Mouse (Mus musculus): Measurements from ENCODE around the gene Lmod3. TPM values are rescaled to one million over a fixed set of nuclear protein-coding genes. Genes with fewer than 3 reads are reported as not detected.
"Not testable (repeated sequence)": the region's sequence is repeated elsewhere in the genome, so short reads cannot be mapped to it uniquely, and the experiment has no call there.

The Lmod3 gene
- polyA plus RNA-seq, 1 experiment from 2014 or later: not detected

DNA sequence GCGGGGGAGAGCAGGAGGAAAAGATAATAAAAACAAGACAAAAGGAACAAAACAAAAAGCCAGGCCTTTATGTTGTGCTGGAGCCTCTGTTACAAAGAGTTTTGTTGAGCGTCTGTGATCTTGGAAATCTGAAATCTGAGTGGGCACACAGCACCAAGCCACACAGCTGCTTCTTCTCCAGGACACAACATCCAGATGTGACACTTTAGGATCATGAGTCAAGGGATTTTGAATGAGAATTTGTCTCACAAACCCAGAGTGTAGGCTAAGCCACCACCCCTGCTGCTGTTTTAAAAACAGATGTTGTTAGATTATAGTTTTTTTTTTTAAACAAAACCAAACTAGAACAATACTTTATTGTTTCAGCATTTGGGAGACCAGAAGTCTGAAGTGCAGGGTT, 19.8 kb upstream of the Lmod3 start:
- H3K27me3 ChIP-seq (replicated peaks; ENCODE audit: low read depth, poor library complexity, severe bottlenecking): peaks cover 25% of the 10 kb centered on the region
- H3K27ac ChIP-seq (replicated peaks): no peak overlapping the region
- WGBS: 66% methylated on average over 2 of the region's 2 CpGs
- no peaks in the 10 kb centered on the region for H3K36me3 ChIP-seq (replicated peaks)
- DNase-seq (ENCODE audit: low spot score): no peak
- no peak overlapping the region for H3K4me3 ChIP-seq
- H3K9me3 ChIP-seq: no peaks in the 10 kb centered on the region
- H3K4me1 ChIP-seq: peaks cover 18% of the 10 kb centered on the region

DNA sequence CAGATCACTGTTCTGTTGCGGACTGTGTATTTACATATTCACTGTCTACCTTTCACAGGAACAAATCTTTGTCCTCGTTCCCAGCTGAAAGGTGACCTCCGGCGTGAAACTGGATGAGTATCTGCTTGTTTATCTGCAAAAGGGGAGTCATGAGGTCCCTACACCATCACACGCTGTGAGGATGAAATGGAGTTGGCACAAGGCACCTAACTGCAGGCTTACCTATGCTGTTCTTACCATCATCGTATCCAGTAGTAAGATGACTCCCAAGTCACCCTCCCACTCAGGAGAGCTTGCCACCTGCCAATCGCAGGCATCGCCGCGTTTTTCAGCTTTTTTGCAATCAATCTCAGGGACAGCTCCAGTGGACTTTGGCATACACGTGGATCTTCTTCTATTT, 17.0 kb upstream of the Lmod3 start:
- no peaks in the 10 kb centered on the region for H3K36me3 ChIP-seq (replicated peaks)
- no peak overlapping the region for H3K27ac ChIP-seq (replicated peaks)
- no peak for DNase-seq (ENCODE audit: low spot score)
- H3K4me1 ChIP-seq: peaks cover 4% of the 10 kb centered on the region; the same call in 1 of the 2 replicates
- no peak overlapping the region for H3K4me3 ChIP-seq
- H3K27me3 ChIP-seq (replicated peaks; ENCODE audit: low read depth, poor library complexity, severe bottlenecking): no peaks in the 10 kb centered on the region
- 78% methylated on average over 11 of the region's 11 CpGs for WGBS
- no peaks in the 10 kb centered on the region for H3K9me3 ChIP-seq

DNA sequence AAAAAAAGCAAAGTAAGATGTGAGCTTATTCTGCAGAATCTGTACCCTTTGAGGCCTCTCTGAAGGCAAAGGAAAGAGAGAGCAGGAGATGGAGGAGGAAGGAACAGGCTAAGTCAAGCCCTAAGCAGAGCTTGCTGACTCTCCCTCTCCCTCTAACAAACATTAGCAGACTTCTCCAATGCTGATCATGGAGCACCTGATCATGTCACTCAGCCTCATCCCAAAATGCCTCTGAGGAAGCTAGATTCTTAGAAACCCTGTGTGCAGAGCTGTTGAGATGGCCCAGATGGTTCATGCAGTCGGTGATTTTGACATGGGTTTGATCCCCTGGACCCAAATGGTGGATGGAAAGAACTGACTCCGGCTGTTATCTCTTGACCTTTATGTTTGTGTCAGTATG, 14.6 kb upstream of the Lmod3 start:
- H3K27ac ChIP-seq (replicated peaks): no peak overlapping the region
- no peak overlapping the region for H3K4me3 ChIP-seq
- no peak for DNase-seq (ENCODE audit: low spot score)
- no peaks in the 10 kb centered on the region for H3K27me3 ChIP-seq (replicated peaks; ENCODE audit: low read depth, poor library complexity, severe bottlenecking)
- WGBS: 88% methylated on average over 2 of the region's 2 CpGs
- H3K4me1 ChIP-seq: no peaks in the 10 kb centered on the region
- H3K36me3 ChIP-seq (replicated peaks): no peaks in the 10 kb centered on the region
- no peaks in the 10 kb centered on the region for H3K9me3 ChIP-seq

DNA sequence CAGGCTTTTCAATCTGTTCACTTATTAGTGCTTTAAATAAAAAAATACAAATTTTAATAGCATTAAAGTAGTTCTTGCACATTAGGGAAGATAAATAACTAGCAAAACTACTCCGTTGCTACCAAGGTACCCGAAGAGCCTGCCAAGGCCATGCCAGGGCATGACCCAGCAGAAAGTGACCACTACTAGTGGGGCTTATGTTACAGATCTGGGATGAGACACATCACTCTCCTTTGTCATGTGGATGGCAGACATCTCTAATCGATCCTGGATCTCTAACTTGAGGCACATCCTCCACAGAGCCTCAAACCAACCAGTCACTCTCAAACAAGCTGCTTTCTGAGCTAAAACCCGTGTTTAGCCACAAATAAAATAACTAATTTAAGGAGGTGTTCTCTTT, 14.1 kb upstream of the Lmod3 start:
- no peak for DNase-seq (ENCODE audit: low spot score)
- Histone ChIP-seq H3K27me3 (replicated peaks; ENCODE audit: low read depth, poor library complexity, severe bottlenecking) (no peaks in the 10 kb centered on the region), H3K36me3 (replicated peaks) (no peaks in the 10 kb centered on the region), H3K4me3 (no peak overlapping the region), H3K27ac (replicated peaks) (no peak overlapping the region), H3K9me3 (no peaks in the 10 kb centered on the region), H3K4me1 (no peaks in the 10 kb centered on the region)
- 81% methylated on average over 4 of the region's 4 CpGs for WGBS

DNA sequence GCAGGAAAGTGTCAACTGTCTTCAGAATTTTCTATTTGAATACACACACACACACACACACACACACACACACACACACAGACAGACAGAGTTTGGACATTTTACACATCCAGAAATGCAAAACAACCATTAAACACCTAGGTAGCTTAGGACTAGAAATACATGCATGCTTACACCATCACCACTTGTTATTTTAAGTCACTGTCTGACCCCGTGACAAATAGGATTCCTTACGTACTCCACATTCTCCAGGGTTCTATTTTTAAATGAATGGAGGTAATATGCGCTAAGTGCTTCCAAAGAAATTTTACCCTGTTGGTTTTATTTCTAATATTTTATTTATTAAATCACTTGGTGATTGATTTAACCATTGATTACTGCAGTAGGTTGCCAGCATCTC, 13.1 kb upstream of the Lmod3 start:
- Histone ChIP-seq H3K27me3 (replicated peaks; ENCODE audit: low read depth, poor library complexity, severe bottlenecking) (no peaks in the 10 kb centered on the region), H3K4me1 (no peaks in the 10 kb centered on the region), H3K36me3 (replicated peaks) (no peaks in the 10 kb centered on the region), H3K9me3 (no peaks in the 10 kb centered on the region), H3K27ac (replicated peaks) (no peak overlapping the region), H3K4me3 (no peak overlapping the region)
- 77% methylated on average over 3 of the region's 3 CpGs for WGBS
- DNase-seq (ENCODE audit: low spot score): no peak

DNA sequence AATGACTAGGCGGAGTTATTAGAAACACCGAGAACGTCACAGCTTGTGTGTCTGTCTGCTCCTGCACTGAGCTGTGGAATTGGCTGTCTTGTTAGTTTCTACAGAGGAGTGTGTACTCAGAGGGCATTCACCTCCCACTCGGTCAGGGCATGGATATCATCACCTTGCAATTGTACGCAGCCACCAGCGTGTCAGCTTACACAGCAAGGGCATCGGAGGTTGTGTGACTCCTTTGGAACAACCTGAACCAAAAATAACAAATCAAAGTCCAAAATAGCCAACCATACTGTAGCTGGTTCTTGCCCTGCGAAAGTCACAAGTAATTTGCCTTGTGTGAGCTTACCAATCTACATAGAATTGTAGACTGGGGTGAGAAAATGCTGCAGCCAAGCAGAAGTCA, 12.7 kb upstream of the Lmod3 start:
- WGBS: 80% methylated on average over 8 of the region's 8 CpGs
- no peak overlapping the region for H3K27ac ChIP-seq (replicated peaks)
- no peak for DNase-seq (ENCODE audit: low spot score)
- no peaks in the 10 kb centered on the region for H3K9me3 ChIP-seq
- no peaks in the 10 kb centered on the region for H3K36me3 ChIP-seq (replicated peaks)
- H3K4me1 ChIP-seq: no peaks in the 10 kb centered on the region
- no peak overlapping the region for H3K4me3 ChIP-seq
- H3K27me3 ChIP-seq (replicated peaks; ENCODE audit: low read depth, poor library complexity, severe bottlenecking): no peaks in the 10 kb centered on the region

DNA sequence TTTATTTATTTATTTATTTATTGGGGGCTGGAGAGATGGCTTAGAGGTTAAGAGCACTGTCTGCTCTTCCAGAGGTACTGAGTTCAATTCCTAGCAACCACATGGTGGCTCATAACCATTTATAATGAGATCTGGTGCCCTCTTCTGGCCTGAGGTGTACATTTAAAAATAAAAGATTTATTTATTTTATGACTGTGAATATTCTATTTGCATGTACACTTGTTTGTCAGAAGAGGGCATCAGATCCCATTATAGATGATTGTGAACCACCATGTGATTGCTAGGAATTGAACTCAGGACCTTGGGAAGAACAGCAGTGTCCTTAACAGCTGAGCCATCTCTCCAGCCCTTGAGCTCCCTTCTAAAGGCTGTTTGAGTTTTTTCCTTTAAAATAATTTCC, 11.2 kb upstream of the Lmod3 start:
- H3K9me3 ChIP-seq; H3K36me3 ChIP-seq (replicated peaks); H3K27me3 ChIP-seq (replicated peaks; ENCODE audit: low read depth, poor library complexity, severe bottlenecking); DNase-seq (ENCODE audit: low spot score); H3K27ac ChIP-seq (replicated peaks); H3K4me3 ChIP-seq; H3K4me1 ChIP-seq: not testable (repeated sequence)

DNA sequence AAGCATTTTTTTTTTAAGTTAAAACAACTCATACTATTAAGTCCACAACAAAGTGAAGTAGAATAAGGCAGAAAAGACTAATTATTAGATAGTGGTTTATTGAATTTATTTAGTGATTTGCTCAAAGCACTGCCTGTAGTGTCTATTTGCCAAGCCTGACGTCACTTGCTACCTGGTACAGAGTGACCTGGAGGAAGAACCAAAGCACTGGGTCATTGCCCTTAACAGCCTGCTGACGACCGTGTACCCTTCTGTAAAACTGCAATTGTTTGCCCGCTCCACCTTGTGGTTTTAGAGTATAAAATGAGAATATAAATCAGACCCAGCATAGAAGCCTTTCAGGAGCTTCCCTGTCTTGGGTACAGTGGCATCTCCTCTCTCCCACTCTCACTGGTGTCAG, 9.7 kb upstream of the Lmod3 start:
- Histone ChIP-seq H3K4me1 (no peaks in the 10 kb centered on the region), H3K9me3 (no peaks in the 10 kb centered on the region), H3K27ac (replicated peaks) (no peak overlapping the region), H3K36me3 (replicated peaks) (no peaks in the 10 kb centered on the region), H3K4me3 (no peak overlapping the region), H3K27me3 (replicated peaks; ENCODE audit: low read depth, poor library complexity, severe bottlenecking) (no peaks in the 10 kb centered on the region)
- DNase-seq (ENCODE audit: low spot score): no peak
- WGBS: 79% methylated on average over 4 of the region's 4 CpGs

DNA sequence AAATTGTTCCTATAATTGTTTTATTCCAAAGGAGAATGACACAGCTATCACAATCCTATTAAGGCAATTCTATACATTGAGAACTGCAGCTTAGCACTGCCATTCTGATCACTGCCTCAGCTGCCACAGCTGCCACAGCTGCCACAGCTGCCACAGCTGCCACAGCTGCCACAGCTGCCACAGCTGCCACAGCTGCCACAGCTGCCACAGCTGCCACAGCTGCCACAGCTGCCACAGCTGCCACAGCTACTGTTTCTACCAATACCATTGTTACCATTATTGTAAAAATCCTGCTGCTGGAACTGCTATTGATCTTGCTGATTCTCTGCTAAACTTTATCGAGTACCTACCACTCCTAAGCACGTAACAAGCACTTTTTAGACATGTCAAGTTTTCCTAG, 7.4 kb upstream of the Lmod3 start:
- H3K9me3 ChIP-seq; H3K36me3 ChIP-seq (replicated peaks); H3K4me3 ChIP-seq; DNase-seq (ENCODE audit: low spot score); H3K4me1 ChIP-seq; H3K27me3 ChIP-seq (replicated peaks; ENCODE audit: low read depth, poor library complexity, severe bottlenecking); H3K27ac ChIP-seq (replicated peaks): not testable (repeated sequence)
- 86% methylated on average over 2 of the region's 2 CpGs for WGBS

DNA sequence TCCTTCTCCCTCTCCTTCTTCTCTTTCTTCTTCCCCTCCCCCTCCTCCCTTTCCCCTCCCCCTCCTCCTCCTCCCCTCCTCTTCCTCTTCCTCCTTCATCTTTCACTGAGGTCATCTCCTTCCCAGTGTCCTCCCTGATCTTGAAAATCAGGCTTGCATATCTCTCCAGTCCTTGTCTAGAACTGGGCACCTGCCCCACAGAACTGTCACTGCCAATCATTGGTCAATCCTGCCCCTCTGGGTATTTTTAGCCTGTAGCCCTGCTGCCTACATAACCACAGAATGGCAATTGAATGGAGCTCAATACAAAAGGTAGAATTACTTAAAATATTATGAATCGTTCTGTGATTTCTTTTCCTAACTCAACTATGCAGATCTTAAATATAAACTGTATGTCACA, 5.9 kb upstream of the Lmod3 start:
- no peak overlapping the region for H3K27ac ChIP-seq (replicated peaks)
- no peaks in the 10 kb centered on the region for H3K27me3 ChIP-seq (replicated peaks; ENCODE audit: low read depth, poor library complexity, severe bottlenecking)
- H3K9me3 ChIP-seq: no peaks in the 10 kb centered on the region
- DNase-seq (ENCODE audit: low spot score): no peak
- no peak overlapping the region for H3K4me3 ChIP-seq
- no peaks in the 10 kb centered on the region for H3K4me1 ChIP-seq
- no peaks in the 10 kb centered on the region for H3K36me3 ChIP-seq (replicated peaks)
- 92% methylated on average over 1 of the region's 1 CpGs for WGBS

DNA sequence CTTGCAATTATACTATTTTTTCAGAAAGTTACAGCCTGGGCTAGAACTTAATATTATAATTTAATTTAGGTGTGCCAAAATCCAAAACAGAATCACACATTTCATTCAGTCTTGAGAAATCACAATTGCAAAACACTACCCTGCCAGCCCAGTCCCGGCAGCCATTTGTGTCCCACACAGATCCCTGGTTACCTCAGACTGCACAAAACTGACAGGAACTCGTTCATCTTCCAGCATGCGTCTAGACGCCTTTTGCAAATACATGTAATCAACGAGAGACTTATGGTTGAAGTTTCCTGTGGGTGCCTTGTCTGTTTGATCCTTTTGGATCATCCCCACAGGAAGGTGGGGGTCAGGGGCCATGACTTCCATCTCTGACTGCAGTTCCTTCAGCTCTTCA, 473 bp downstream of the Lmod3 start:
- Histone ChIP-seq H3K4me3 (no peak overlapping the region), H3K27ac (replicated peaks) (no peak overlapping the region), H3K9me3 (no peaks in the 10 kb centered on the region), H3K36me3 (replicated peaks) (no peaks in the 10 kb centered on the region), H3K27me3 (replicated peaks; ENCODE audit: low read depth, poor library complexity, severe bottlenecking) (no peaks in the 10 kb centered on the region), H3K4me1 (0 out of 2 replicates have a peak, but pooled peaks cover 8% of the 10 kb centered on the region)
- WGBS: 78% methylated on average over 5 of the region's 5 CpGs
- no peak for DNase-seq (ENCODE audit: low spot score)

DNA sequence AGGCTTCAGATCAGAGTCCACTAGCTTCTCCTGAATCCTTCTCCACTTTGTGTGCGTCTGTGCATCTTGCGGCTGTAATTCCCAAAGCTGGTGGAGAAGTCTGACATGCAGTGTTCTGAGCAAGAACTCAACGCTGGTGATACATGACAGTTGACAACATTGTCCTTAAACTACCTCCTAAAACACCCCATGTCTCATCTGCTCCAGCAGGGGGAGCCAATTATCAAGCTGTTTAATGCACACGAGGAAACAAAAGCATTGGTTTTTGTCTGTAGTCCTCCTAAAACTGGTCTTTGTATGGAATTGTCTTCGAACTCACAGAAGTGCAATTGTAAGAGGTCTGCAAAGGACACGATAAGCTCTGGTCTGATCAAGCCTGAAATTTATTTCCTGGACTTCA, 1.6 kb downstream of the Lmod3 start:
- Histone ChIP-seq H3K4me1 (0 out of 2 replicates have a peak, but pooled peaks cover 8% of the 10 kb centered on the region), H3K36me3 (replicated peaks) (no peaks in the 10 kb centered on the region), H3K27me3 (replicated peaks; ENCODE audit: low read depth, poor library complexity, severe bottlenecking) (no peaks in the 10 kb centered on the region), H3K9me3 (no peaks in the 10 kb centered on the region), H3K27ac (replicated peaks) (no peak overlapping the region), H3K4me3 (no peak overlapping the region)
- peak; percentile 47 for DNase-seq (ENCODE audit: low spot score)
- 48% methylated on average over 6 of the region's 6 CpGs for WGBS

DNA sequence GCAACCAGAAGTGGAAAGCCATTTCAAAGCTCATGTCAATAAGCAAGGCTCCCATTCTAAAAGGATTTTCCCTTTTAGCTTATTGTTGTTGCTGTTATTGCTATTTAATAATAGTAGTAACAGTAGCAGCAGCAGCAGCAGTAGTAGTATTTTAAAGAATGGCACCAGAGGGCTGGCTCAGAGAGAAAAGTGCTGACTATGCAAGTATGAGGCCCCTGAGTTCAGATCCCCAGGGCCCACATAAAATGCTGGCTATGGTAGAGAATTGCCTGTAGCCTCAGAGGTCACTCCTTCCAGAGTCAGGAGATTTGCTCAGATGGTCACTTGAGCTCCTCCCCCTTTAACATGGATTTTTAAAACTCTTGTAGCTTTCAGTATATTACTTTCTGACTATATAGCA, 7.4 kb downstream of the Lmod3 start:
- no peak for DNase-seq (ENCODE audit: low spot score)
- H3K27me3 ChIP-seq (replicated peaks; ENCODE audit: low read depth, poor library complexity, severe bottlenecking): no peaks in the 10 kb centered on the region

DNA sequence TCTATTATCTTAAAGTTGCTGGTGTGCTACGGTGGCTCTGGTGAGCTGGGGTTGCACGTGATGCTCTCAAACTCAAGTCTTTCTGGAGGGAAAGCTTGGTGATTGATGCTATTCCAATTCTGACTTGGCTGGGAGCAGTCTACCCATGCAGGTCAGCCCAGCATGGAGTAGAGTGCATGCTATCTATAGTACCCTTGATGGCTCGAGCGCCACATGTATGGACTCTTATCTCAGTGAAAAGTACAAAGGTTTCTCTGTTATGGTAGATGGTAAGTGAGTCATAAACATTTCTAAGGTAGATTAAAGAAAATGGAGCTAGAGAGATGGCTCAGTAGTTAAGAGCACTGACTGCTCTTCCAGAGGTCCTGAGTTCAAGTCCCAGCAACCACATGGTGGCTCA, 10.0 kb downstream of the Lmod3 start:
- 89% methylated on average over 4 of the region's 4 CpGs for WGBS

More for the DNA sequence above, 7.4 kb downstream of the Lmod3 start:
- no peaks in the 10 kb centered on the region for H3K36me3 ChIP-seq (replicated peaks)
- no peak overlapping the region for H3K27ac ChIP-seq (replicated peaks)
- H3K4me3 ChIP-seq: no peak overlapping the region
- H3K4me1 ChIP-seq: no peaks in the 10 kb centered on the region
- H3K9me3 ChIP-seq: no peaks in the 10 kb centered on the region

More for the DNA sequence above, 10.0 kb downstream of the Lmod3 start:
- Histone ChIP-seq H3K4me3 (no peak overlapping the region), H3K27me3 (replicated peaks; ENCODE audit: low read depth, poor library complexity, severe bottlenecking) (no peaks in the 10 kb centered on the region), H3K36me3 (replicated peaks) (no peaks in the 10 kb centered on the region), H3K27ac (replicated peaks) (no peak overlapping the region), H3K4me1 (no peaks in the 10 kb centered on the region), H3K9me3 (peaks cover 5% of the 10 kb centered on the region; the same call in 1 of the 2 replicates)
- DNase-seq (ENCODE audit: low spot score): no peak

All from embryonic facial prominence, embryonic 10.5 days (tissue).